In the genomic region with DNA sequence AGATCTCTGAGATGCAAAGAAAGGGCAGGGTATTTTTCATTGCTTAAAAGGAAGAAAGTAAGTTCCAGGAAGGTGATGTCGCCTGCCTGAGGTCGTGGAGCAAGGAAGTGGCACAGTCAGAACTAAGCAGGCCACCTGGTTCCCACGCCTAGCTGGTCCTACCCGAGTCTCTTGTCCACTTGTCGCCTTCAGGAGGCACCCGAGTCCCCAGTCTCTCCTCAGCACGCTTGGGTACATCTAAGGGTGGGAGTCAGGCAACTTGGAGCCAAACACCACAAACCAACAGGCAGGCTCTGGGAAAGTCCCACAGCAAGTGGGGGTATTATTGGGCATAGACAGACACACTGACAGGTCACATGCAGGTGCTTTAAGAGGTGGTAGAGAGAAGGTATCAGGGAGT, we compare ENCODE assay signal across 24 mouse cellular contexts. TPM values are rescaled to one million over a fixed set of nuclear protein-coding genes. Genes with fewer than 3 reads are reported as not detected.
DNase-seq lines count a peak whose midpoint lies in the region; ATAC-seq and TF ChIP-seq lines count a peak whose summit lies in the region.
"Had no signal": no experiment of that assay in that cellular context is flagged by ENCODE, and none has a peak within 500 bp of the region (broad histone marks: within the 10 kb centered on the region; RNA-seq: fewer than 3 reads in every experiment).

No protein-coding gene starts in this region.

- peaks cover 7% of the 10 kb centered on the region for H3K4me1 ChIP-seq in intestine, embryonic 14.5 days (replicated peaks; ENCODE audit: control insufficient read depth, insufficient read depth, low read length)
- peaks cover 2% of the 10 kb centered on the region; the same call in 1 of the 2 replicates for H3K4me1 ChIP-seq in intestine, embryonic 15.5 days (replicated peaks)
- H3K4me1 ChIP-seq in intestine, postnatal 0 days (replicated peaks; ENCODE audit: control insufficient read depth, insufficient read depth, low read length): no peaks in the 10 kb centered on the region
- no peaks in the 10 kb centered on the region for H3K4me1 ChIP-seq in stomach, postnatal 0 days (replicated peaks; ENCODE audit: control insufficient read depth, insufficient read depth)
- H3K4me1 ChIP-seq in limb, embryonic 10.5 days: peaks cover 47% of the 10 kb centered on the region

- 61% methylated on average over 7 of the region's 7 CpGs for WGBS in intestine, embryonic 14.5 days
- 57% methylated on average over 7 of the region's 7 CpGs for WGBS in intestine, embryonic 15.5 days
- 47% methylated on average over 7 of the region's 7 CpGs for WGBS in intestine, postnatal 0 days
- 50% methylated on average over 7 of the region's 7 CpGs for WGBS in stomach, postnatal 0 days
- 76% methylated on average over 7 of the region's 7 CpGs for whole genome bisulfite sequencing in limb, embryonic 10.5 days

- H3K36me3 ChIP-seq in intestine, embryonic 14.5 days (ENCODE audit: control insufficient read depth, insufficient read depth, low read length): no peaks in the 10 kb centered on the region
- no peaks in the 10 kb centered on the region for H3K36me3 ChIP-seq in intestine, embryonic 15.5 days
- no peaks in the 10 kb centered on the region for H3K36me3 ChIP-seq in intestine, postnatal 0 days (ENCODE audit: control insufficient read depth, insufficient read depth)
- H3K36me3 ChIP-seq in stomach, postnatal 0 days (ENCODE audit: control insufficient read depth, insufficient read depth, low read length): no peaks in the 10 kb centered on the region
- no peaks in the 10 kb centered on the region for H3K36me3 ChIP-seq in limb, embryonic 10.5 days
- H3K36me3 ChIP-seq: G1E; hindbrain, embryonic 10.5 days; limb, embryonic 13.5 days; lung, embryonic 15.5 days; midbrain, embryonic 10.5 days; midbrain, embryonic 15.5 days; neural tube, embryonic 12.5 days had no signal

- no peak overlapping the region for H3K9ac ChIP-seq in intestine, embryonic 14.5 days (ENCODE audit: low read length)
- no peak overlapping the region for H3K9ac ChIP-seq in intestine, embryonic 15.5 days
- H3K9ac ChIP-seq in intestine, postnatal 0 days (ENCODE audit: low read depth, low read length): no peak overlapping the region
- no peak overlapping the region for H3K9ac ChIP-seq in stomach, postnatal 0 days (ENCODE audit: low read length)
- H3K9ac ChIP-seq: limb, embryonic 13.5 days; lung, embryonic 15.5 days; midbrain, embryonic 15.5 days had no signal

- no peak for ATAC-seq in intestine, embryonic 14.5 days (replicated peaks; ENCODE audit: low FRiP score, low TSS enrichment, low read depth)
- no peak; the same call in 1 of the 2 replicates for ATAC-seq in intestine, embryonic 15.5 days
- ATAC-seq in intestine, postnatal 0 days: peak; percentile 21
- ATAC-seq in stomach, postnatal 0 days (ENCODE audit: low FRiP score, low TSS enrichment): peak; percentile 68
- ATAC-seq: forebrain, embryonic 16.5 days; hindbrain, embryonic 16.5 days; midbrain, embryonic 15.5 days had no signal

- H3K9me3 ChIP-seq in intestine, embryonic 14.5 days (ENCODE audit: control insufficient read depth, low read length): no peaks in the 10 kb centered on the region
- no peaks in the 10 kb centered on the region for H3K9me3 ChIP-seq in intestine, embryonic 15.5 days
- no peaks in the 10 kb centered on the region for H3K9me3 ChIP-seq in intestine, postnatal 0 days (ENCODE audit: control insufficient read depth)
- H3K9me3 ChIP-seq in stomach, postnatal 0 days (ENCODE audit: control insufficient read depth, low read length): no peaks in the 10 kb centered on the region
- H3K9me3 ChIP-seq in limb, embryonic 10.5 days (replicated peaks): no peaks in the 10 kb centered on the region
- H3K9me3 ChIP-seq: G1E; hindbrain, embryonic 10.5 days; limb, embryonic 13.5 days; lung, embryonic 15.5 days; midbrain, embryonic 10.5 days; midbrain, embryonic 15.5 days; neural tube, embryonic 12.5 days had no signal

- TF ChIP-seq EP300 in stomach, postnatal 0 days (optimal IDR thresholded peaks at IDR 0.05): no peak

- no peak for DNase-seq in intestine, embryonic 14.5 days (ENCODE audit: low spot score)
- DNase-seq in 3T3-L1 (ENCODE audit: low read depth, low spot score): peak; percentile 44
- DNase-seq in stomach, postnatal 0 days (ENCODE audit: low spot score): peak; percentile 66
- no peak for DNase-seq in limb, embryonic 10.5 days (ENCODE audit: low spot score)
- DNase-seq in spleen, adult 12 weeks (ENCODE audit: low spot score): no peak
- DNase-seq: adrenal gland, adult 8-10 months; gastrocnemius, postnatal 10 days; heart, postnatal 14 days; kidney, adult 18-20 months; thymus, postnatal 4 days had no signal

- H3K27ac ChIP-seq in intestine, embryonic 14.5 days (ENCODE audit: low read depth): 0 out of 2 replicates have a peak overlapping the region, but pooled peaks have one; percentile 10
- H3K27ac ChIP-seq in intestine, embryonic 15.5 days: no peak overlapping the region
- H3K27ac ChIP-seq in intestine, postnatal 0 days (ENCODE audit: low read depth, low read length): no peak overlapping the region
- peak overlapping the region; percentile 89 for H3K27ac ChIP-seq in stomach, postnatal 0 days (replicated peaks)
- H3K27ac ChIP-seq in limb, embryonic 10.5 days: no peak overlapping the region
- H3K27ac ChIP-seq: kidney, postnatal 0 days; limb, embryonic 13.5 days; lung, embryonic 15.5 days; midbrain, embryonic 10.5 days; midbrain, embryonic 15.5 days; neural tube, embryonic 12.5 days had no signal

- H3K4me2 ChIP-seq in intestine, embryonic 14.5 days (ENCODE audit: low read length): no peak overlapping the region
- no peak overlapping the region for H3K4me2 ChIP-seq in intestine, embryonic 15.5 days (replicated peaks)
- H3K4me2 ChIP-seq in intestine, postnatal 0 days (replicated peaks; ENCODE audit: low read depth): no peak overlapping the region
- no peak overlapping the region for H3K4me2 ChIP-seq in stomach, postnatal 0 days (replicated peaks; ENCODE audit: low read depth)
- H3K4me2 ChIP-seq: limb, embryonic 13.5 days; liver, embryonic 11.5 days; lung, embryonic 15.5 days; midbrain, embryonic 15.5 days; neural tube, embryonic 12.5 days had no signal

- H3K4me3 ChIP-seq in intestine, embryonic 14.5 days (ENCODE audit: low read depth, low read length): no peak overlapping the region
- H3K4me3 ChIP-seq in intestine, embryonic 15.5 days (replicated peaks): no peak overlapping the region
- H3K4me3 ChIP-seq in intestine, postnatal 0 days (ENCODE audit: low read depth, low read length): no peak overlapping the region
- no peak overlapping the region for H3K4me3 ChIP-seq in stomach, postnatal 0 days (ENCODE audit: low read depth, low read length)
- no peak overlapping the region for H3K4me3 ChIP-seq in limb, embryonic 10.5 days
- H3K4me3 ChIP-seq: erythroblast, embryonic 14.5 days; hindbrain, embryonic 10.5 days; limb, embryonic 13.5 days; lung, embryonic 15.5 days; midbrain, embryonic 10.5 days; midbrain, embryonic 15.5 days; neural tube, embryonic 12.5 days had no signal

- TF ChIP-seq CTCF in intestine, postnatal 0 days (IDR thresholded peaks at IDR 0.05; ENCODE audit: low read depth): no peak
- peak; percentile 28; the same call in 1 of the 2 replicates for TF ChIP-seq CTCF in stomach, postnatal 0 days (IDR thresholded peaks at IDR 0.05; ENCODE audit: low read depth)

- H3K27me3 ChIP-seq in intestine, embryonic 14.5 days (replicated peaks; ENCODE audit: control insufficient read depth, insufficient read depth, low read length): no peaks in the 10 kb centered on the region
- H3K27me3 ChIP-seq in intestine, embryonic 15.5 days (replicated peaks): no peaks in the 10 kb centered on the region
- 0 out of 2 replicates have a peak, but pooled peaks cover 3% of the 10 kb centered on the region for H3K27me3 ChIP-seq in intestine, postnatal 0 days (replicated peaks; ENCODE audit: control insufficient read depth, insufficient read depth, low read length)
- H3K27me3 ChIP-seq in stomach, postnatal 0 days (ENCODE audit: control insufficient read depth, insufficient read depth, low read length): no peaks in the 10 kb centered on the region
- peaks cover 23% of the 10 kb centered on the region for H3K27me3 ChIP-seq in limb, embryonic 10.5 days (ENCODE audit: low read depth, poor library complexity, severe bottlenecking)
- H3K27me3 ChIP-seq: midbrain, embryonic 15.5 days; neural tube, embryonic 12.5 days had no signal

RNA-seq across cellular contexts. Expression of a gene that starts 30.2 kb away (rescaled TPM):
- polyA plus RNA-seq in intestine, embryonic 14.5 days (2014; fragmentation: Nextera tagmentation; extraction: Ambion mirVana): 0.27 and 0.61 TPM in 2 replicates
- 0.77 and 0.91 TPM in 2 replicates for polyA plus RNA-seq in intestine, embryonic 15.5 days (2015; fragmentation: Nextera tagmentation; extraction: Ambion mirVana)
- 0.21 and 0.24 TPM in 2 replicates for polyA plus RNA-seq in intestine, postnatal 0 days (2015; fragmentation: Nextera tagmentation; extraction: Ambion mirVana)
- 0.61 and 0.81 TPM in 2 replicates for polyA plus RNA-seq in stomach, postnatal 0 days (2015; fragmentation: Nextera tagmentation; extraction: Ambion mirVana)
- polyA plus RNA-seq in limb, embryonic 10.5 days (2016; fragmentation: Nextera tagmentation; extraction: Ambion mirVana): 0.06 and 0.13 TPM in 2 replicates
- polyA plus RNA-seq: G1E; liver, embryonic 11.5 days had no signal

RNA-seq across cellular contexts. Expression of a gene that starts 49.1 kb away (rescaled TPM):
- 2.4 and 7.6 TPM in 2 replicates for polyA plus RNA-seq in intestine, embryonic 14.5 days (2014; fragmentation: Nextera tagmentation; extraction: Ambion mirVana)
- 7.6 and 8.1 TPM in 2 replicates for polyA plus RNA-seq in intestine, embryonic 15.5 days (2015; fragmentation: Nextera tagmentation; extraction: Ambion mirVana)
- polyA plus RNA-seq in intestine, postnatal 0 days (2015; fragmentation: Nextera tagmentation; extraction: Ambion mirVana): 0.95 and 1.8 TPM in 2 replicates
- polyA plus RNA-seq in stomach, postnatal 0 days (2015; fragmentation: Nextera tagmentation; extraction: Ambion mirVana): 3.6 and 4.0 TPM in 2 replicates
- polyA plus RNA-seq in limb, embryonic 10.5 days (2016; fragmentation: Nextera tagmentation; extraction: Ambion mirVana): 0.40 and 0.74 TPM in 2 replicates
- polyA plus RNA-seq: erythroblast, embryonic 14.5 days; G1E had no signal

Comparison
In these comparisons a context has a peak if more than half of its experiments do, and no peak if none do; other contexts are left out.
1. ATAC-seq: peak in intestine, postnatal 0 days (single experiment) and stomach, postnatal 0 days (single experiment); none in intestine, embryonic 14.5 days (single experiment) and intestine, embryonic 15.5 days (single experiment).
2. H3K27ac ChIP-seq: peak in intestine, embryonic 14.5 days (single experiment) and stomach, postnatal 0 days (single experiment); none in intestine, embryonic 15.5 days (single experiment), intestine, postnatal 0 days (single experiment) and limb, embryonic 10.5 days (single experiment).
3. DNase-seq: peak in 3T3-L1 (single experiment) and stomach, postnatal 0 days (single experiment); none in intestine, embryonic 14.5 days (single experiment), limb, embryonic 10.5 days (single experiment) and spleen, adult 12 weeks (single experiment).